Mouse (Mus musculus) hematopoietic stem cell, adult 5-6 weeks (primary cell): Measurements from ENCODE around the gene Psd. TPM values are rescaled to one million over a fixed set of nuclear protein-coding genes. Genes with fewer than 3 reads are reported as not detected.

ENCODE experiments used
- ATAC-seq, 2 experiments: fragments of 125-278 bp in 1 of 2; replicated peaks in 1 of 2; 2 replicates each; pipeline ENCODE4 v1.8.0; 2016 to 2017; ENCODE audit warnings: inconsistent platforms in 2 of 2, mild to moderate bottlenecking in 2 of 2, moderate number of reproducible peaks in 2 of 2, low read depth in 1 of 2, moderate TSS enrichment in 1 of 2; ENCODE audit not compliant: low FRiP score in 2 of 2, poor library complexity in 2 of 2, severe bottlenecking in 2 of 2, insufficient read depth in 1 of 2, low TSS enrichment in 1 of 2
- total RNA-seq: library from RNA; stranded (forward); fragments of 172-1452, 232-1000 nt; gene quantifications from 2 replicates; pipeline ENCODE4 v1.2.3, GENCODE M21; 2017

Gene Psd
- total RNA-seq, 1 experiment from 2014 or later = 1.3 TPM

DNA sequence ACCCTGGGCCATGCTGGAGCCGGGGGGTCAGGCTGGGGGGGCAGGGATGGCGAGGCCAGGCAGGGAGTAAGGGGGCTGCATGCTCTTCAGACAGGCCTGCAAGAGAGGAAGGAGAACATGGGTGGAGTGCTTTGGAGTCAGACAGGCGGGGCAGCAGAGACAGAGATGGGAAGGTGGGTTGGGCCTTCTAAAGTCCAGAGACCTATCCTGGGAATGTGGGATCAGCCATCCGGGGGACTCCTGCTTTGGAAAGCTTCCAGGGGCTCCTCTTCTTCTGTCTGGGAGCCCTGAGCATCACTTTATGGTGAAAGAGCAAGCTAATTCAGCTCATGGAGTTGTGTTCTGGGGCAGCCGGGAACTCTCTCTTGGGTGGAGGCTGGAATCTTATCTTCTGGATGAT lies 2.0 kb downstream of the Psd start:
- no peak for ATAC-seq

DNA sequence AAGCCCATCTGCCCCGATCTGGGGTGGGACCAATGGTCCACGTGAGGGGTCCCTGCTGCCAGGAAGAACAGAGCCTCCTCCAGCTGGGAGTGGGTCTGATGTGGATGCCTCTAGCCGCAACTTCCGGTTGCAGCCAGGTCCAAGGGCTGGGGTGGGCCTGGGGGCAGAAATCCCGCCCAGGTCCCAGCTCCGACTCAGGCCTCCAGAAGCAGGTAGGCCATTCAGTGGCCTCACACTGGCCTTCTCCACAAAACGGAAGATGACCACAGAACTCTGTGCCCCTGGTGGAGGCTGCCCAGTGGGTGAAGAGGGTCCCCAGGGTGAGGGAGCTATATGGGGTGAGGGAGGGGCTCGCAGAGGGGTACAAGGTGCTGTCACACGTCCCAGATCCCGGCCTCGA lies 2.6 kb downstream of the Psd start:
- no peak for ATAC-seq

DNA sequence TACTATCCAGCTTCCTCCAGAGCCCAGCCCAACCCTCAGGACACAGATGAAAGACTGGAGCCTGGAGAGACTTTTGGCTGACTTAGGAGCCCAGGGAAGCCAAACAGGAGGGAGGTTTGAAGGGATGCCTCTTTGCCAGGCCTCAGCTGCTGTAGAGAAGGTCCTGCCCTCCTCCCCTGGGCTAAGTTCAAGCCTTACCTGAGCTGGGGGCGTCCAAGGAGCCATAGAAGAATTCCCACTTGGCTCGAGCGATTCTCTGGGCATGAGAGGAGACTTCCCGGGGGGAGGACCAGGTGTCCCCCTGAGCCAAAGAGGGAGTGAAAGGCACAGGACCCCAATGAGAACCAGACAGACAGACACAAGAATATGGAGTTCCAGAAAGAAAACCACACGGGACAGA lies 3.2 kb downstream of the Psd start:
- ATAC-seq = no peak

DNA sequence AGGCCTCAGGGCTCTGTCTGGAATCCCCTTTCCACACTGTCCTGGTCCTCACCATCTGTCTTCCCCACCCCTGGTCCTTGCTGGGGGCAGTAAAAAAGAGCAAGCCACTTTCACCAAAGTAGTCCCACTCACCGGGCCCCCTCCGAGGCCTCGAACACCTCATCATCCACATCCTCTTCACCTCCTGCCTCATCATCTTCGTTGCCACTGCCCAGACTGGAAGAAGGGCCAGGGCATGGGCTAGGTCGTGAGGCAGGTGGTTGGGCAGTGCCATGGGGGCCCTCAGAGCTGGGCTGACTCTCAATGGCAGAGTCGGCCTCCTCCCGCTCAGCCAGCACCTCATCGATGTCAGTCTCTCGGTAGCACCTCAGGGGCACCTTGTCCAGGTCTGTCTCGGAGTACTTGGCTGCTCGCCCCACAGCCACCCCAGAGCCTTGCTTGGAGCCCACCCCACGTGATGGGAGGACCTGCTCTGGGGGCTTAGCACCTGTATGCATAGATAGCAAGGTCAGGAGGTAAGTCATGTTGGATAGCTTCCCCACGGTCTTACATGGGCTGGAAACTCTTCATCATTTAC lies 3.9 kb downstream of the Psd start:
- ATAC-seq = no peak

DNA sequence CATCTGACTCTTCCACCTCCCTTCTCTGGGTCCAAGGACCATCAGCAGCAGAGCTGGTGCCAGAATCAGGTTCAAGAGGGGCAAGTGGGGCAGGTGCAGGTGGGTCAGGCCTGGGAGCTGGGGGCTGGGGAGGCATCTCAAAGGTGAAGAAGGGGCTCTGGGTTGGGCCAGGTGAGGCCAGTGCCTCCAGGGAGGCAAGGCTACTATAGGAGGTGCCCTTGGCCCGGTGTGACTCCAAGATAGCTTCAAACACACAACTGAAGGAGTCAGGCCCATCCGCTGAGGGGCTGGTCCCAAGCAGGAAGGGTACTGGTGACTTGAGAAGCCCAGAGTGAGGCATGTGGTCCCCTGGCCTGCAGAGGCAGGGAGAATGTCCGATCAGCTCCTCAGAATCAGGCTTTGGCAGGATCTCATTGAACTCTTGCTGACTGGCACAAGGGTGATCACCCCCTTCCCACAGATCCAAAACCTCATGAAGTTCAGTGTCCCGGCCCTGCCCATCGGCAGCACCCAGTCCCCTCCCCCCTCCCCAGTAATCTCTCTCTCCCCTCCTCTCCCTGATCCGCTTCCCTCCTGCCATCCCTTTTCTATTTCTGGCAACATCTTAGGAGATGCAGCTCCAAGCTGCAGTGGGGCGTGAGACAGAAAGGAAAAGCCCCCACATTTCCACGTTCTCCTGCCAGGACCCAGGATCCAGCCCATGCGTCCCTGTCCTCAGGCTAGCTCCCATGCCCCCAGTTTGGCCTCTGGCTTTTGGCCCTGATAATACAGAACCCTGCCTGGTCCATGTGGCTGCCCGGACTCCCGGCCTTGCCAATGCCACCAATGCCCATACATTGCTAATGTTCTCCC lies 4.6 kb downstream of the Psd start:
- ATAC-seq = no peak

DNA sequence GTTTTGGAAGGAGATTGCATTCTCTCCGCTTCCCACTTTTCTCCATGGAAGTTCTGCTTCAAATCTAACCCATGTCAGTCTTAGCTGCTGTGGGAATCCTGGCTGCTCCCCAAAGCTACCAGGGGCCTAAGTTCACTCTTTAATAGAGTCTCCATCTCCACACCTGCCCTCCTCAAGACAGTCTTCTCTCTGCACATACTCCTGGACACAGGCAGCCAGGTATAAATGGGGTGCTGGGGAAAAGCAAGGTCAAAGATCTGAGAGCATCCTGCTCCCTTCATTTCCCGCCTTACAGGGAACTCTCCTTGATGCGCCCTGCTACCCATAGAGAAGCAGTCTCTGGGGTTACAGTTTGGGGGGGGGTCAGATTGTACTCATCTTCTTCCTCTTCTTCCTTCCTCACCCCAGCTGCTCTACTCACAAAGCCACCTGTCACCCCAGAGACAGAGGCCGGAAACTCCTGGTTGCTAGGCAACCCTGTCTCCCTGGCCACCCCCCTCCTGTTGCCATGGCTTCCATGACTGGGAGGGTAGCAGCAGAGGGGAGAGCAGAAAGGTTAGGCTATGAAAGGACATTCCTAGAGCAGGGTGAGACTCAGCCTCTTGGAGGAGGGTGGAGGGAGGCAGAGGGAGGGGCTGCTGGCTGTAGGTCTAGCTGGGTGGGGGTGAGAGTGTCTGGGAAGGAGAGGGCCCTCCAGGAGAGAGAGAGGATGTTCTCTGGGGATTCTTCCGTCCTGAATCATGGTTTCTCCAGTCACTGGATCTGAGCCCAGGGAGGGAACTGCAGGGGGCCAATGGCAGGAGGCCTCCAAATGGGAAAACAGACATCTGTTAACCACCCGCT lies 5.6 kb downstream of the Psd start:
- no peak for ATAC-seq

DNA sequence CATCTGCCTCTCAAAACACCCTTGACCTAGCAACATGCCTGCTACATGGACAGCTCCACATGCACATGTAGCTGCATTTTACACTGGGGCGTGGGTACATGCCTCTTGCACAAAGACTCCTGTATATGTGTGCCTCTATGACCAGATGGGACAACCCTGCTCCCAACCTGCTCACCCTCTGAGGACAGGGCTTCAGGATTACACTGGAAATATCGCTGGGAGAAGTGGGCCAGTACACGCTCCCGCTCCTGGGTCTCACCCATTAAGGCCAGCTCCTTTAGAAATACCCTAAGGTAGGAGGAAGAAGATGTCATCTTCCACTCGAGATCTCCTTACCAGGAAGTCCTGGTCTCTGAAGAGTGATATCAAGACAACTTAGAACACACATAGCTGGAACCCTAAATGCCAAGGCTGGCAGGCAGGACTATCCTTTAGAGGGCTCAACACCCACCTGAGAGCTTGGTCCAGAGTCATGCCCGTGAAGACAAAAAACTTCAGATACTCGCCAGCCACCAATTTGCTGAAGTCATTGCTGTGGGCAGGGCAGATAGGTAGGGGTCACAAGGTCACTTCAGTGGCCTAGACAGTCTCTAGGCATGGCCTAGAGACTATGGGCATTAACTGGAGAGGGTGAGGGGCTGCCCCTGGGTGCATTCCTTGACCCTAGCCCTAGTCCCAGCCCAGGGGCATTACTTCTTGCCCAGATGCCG lies 6.7 kb downstream of the Psd start:
- ATAC-seq = no peak

DNA sequence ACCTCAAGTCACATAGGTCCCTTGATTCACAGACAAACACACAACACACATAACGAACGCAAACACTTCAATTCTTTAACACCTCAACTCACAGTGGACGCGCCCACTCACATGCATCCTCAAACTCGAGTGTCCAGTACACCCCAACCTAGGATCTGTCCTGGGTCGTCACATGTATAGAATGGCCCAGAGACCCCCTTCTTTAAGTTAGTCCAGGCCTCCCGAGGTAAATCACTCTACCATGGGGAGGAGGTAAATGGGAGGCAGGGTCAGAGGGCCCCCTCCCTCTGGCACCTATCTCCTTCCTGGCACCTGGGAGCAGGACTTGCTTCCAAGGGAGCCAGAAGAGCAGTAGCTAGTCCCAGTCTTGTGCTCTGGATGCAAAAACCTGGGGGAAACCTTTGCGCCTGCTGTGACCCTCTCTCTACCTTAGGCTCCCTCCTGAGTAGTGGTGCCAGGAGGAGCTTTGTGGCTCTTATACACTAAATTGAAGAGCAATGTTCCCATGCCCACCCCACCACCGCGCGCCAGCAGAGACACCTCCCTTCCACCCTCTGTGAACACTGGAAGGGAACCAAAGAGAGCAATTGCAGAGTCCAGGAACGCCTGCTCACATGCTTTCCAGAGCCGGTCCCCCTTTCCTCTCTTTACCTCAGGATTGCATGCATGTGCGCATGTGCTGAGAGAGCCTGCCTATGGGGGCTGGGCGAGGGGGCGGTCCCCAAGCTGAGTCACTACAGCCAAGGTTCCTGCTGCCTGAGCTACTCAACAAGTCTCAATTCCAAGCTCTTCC lies 8.2 kb downstream of the Psd start:
- 0 out of 4 replicates have a peak, but pooled peaks have one; percentile 15 for ATAC-seq

DNA sequence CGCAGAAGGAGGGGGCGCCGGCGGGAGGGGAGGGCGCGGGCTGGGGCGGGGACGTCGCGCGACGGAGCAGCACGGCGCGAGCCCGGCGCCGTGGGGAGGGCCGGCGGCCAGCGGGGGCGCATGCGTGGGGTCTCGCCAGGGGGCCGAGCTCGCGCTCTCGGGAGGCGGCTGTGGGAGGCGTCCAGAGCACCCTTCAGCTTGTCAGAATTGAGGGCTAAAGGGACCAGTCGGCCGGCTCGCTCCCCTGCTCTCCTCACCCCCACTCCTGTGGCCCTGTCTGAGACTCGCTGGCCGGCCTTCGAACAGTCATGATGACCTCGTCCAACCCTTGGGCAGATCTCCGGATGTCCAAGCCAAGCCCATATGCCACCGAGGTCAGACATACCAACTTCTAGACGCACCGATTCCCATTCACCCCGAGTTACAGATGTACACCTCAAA lies 8.9 kb downstream of the Psd start:
- no peak for ATAC-seq

DNA sequence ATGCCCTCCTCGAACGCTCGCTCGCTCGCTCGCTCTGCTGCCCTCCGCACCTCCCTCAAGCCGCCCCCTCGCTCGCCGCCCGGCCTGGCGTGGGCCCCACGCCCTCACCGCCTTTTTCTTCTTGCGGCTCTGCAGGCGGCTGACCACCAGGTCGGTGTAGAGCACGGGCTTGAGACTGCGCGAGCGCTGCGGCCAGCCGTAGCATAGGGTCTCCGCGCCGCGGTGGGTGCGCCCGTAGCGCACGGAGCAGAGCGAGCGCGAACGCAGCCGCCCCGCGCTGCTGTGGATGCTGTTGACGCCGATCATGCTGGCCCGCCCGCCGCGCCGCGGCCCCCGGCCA lies 9.4 kb downstream of the Psd start:
- ATAC-seq = no peak

DNA sequence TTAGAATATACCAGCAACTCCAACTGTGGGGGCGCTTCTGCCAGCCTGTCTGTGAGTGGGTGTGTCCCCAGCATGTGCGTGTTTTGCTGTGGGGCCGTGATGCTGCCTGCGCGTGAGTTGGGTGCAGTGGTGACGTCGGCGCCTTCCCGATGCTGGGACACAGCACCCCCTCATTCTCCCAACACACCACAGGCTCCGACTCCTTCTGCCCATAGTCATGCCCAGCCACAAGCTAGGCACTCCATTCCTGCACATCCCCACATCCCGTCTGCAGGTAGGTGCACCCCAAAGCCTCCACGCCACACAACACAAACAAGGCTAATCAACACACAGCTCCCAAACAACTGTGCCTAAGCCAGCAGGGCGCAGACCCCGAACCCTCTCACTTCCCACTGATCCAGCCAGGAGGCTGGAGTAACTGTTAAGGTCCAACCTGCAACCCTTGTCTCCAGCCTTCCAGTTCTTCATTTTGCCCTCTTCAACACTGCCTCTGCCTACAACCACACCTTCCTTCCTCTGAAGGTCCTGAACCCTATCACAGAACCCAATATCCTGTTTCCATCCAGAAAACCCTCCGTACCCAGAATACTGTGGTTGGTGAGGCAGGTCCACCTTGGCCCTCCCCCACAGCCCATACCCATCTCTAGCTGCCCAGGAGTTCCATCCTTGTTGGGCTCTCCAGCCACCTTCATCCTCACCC lies 10.0 kb downstream of the Psd start:
- peak; percentile 12 to 39; a peak in 3 of 4 replicates for ATAC-seq

DNA sequence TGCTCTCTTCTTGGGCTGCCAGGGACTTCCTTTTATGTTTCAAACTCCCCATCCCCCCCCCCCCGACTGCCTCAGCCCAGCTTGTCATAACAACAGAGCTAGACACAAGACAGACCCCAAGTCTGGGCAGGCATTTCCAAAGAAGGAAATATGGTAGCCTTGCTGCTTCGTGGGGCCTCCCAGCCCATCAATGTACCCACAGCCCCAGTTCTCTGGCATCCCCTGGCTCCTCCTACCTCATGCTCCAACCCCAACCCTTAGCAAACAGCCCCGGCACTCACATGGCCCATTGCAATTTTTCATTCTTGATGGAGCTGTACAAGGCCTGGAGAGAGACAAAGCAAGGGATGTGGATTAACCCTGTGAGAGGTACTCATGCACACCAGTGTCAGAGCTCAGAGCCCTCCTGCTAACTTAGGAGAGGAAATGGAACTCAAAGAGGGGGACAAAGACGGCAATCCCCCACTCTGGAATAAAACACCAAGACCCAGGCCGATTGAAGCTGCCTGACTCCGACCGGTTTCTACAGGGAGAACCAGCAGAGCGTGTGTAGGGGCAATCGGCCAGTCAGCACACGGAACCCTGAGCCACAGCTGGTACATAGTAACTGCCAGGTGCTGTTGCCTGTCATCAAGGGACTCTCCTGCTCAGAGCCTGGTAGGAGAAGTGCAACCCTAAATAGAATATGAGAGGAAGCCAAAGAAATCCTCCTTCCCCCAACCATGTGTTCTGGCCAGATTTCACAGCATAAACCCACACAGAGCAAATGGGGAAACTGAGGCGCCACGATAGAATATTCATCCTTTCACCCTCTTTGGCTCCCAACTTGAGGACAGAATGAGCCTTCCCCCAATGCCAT lies 11.0 kb downstream of the Psd start:
- no peak for ATAC-seq

DNA sequence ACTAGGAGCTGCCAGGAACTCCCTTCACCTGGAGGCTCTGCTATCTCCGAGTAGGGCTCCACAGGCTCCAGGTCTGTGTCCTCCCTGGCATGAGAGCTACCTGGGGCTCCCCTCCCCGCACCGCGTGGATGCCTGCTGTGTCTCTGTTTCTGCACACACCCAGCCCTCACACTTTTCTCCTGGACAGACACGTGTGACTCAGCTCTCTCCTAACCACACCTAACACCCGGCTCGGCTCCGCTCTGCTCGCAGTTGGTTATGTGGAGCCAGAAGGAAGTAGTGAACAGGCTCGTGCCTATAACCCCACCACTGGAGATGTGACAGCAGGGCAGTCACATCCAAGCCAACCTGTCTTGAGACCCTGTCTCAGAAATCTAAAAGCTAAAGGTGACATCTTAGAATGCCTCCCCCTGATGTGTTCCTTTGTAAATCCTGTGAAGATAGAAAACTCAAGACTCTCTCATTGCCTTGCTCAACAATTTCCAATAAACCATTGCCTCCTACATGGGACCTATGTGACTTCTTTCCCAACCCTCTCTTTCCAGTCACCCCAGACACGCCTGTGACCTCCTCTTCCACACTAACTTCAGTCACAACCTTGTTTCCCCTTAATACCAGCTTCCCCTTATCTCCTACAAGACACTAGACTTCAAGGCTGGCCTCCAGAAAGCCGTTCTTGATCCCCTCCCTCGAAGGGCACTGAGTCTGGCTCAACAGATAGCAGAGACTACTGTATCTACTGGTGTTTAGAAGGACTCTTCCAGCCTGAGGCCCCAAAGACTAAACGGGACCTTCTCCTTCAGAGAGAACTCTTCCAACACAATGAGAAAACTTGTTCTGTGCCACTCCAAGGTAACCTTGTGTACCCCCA lies 11.8 kb downstream of the Psd start:
- peak; percentile 12 to 39; a peak in 2 of 4 replicates for ATAC-seq

DNA sequence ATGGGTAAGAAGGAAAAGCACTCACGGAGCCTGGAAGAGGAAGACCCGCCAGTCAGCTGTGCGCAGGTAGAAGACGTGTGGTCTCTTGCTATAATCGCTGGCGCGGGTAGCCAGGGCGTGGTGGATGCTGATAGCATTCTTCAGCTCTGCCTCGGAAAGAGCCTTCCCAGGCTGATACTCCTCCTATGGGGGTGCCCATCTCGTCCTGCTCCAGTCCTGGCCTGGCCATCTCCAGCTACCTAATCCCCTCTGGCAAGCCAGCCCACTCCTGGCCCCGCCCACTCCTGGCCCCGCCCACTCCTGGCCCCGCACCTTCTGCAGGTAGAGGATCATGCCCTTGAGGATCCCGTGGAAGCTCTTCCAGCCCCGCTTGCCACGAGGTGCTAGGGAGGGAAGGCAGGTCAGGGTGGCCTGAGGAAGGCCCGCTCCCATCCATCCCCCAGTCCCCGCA lies 12.8 kb downstream of the Psd start:
- no peak for ATAC-seq

DNA sequence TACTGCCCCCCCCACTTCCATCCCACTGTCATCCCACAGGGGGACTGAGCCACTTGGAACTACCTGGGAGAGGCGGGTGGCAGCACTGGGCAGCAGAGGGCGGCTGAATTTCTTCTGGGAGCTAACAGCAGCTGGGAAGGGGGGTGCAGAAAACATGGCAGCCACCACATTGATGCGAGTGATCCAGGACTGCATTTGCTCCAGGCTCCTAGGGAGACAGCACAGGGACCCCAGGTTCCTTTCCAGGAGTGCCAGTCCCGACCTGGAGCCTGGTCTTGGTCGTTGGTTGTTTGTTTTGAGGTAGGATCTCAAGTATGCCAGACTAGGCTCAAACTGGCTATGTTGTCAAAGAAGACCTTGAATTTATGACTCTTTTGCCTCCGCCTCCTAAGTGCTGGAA lies 13.4 kb downstream of the Psd start:
- ATAC-seq = no peak
